In genomic region chr11:79515331-79515730, GRCm38 (mm10) we compare ENCODE assay signal across 24 mouse cellular contexts. TPM values are rescaled to one million over a fixed set of nuclear protein-coding genes. Genes with fewer than 3 reads are reported as not detected.
"Had no signal": no experiment of that assay in that cellular context is flagged by ENCODE, and none has a peak within 500 bp of the region (broad histone marks: within the 10 kb centered on the region; RNA-seq: fewer than 3 reads in every experiment).

No protein-coding gene starts in this region.

- H3K4me3 ChIP-seq: layer of hippocampus, adult 2 months; limb, embryonic 12.5 days; limb, embryonic 15.5 days; lung, embryonic 15.5 days; megakaryocyte, embryonic 14.5 days; midbrain, embryonic 10.5 days; neural tube, embryonic 12.5 days; neural tube, embryonic 15.5 days; stomach, embryonic 15.5 days had no signal

- ATAC-seq: intestine, postnatal 0 days; liver, postnatal 0 days had no signal

- H3K36me3 ChIP-seq: limb, embryonic 15.5 days; lung, embryonic 15.5 days; neural tube, embryonic 12.5 days; neural tube, embryonic 15.5 days; stomach, embryonic 15.5 days had no signal

- H3K4me2 ChIP-seq: limb, embryonic 12.5 days; limb, embryonic 15.5 days; liver, embryonic 11.5 days; lung, embryonic 15.5 days; neural tube, embryonic 12.5 days; neural tube, embryonic 15.5 days; stomach, embryonic 15.5 days had no signal

- H3K27me3 ChIP-seq: limb, embryonic 12.5 days; limb, embryonic 15.5 days; lung, embryonic 15.5 days; megakaryocyte, embryonic 14.5 days; neural tube, embryonic 12.5 days; neural tube, embryonic 15.5 days; stomach, embryonic 15.5 days had no signal

- DNase-seq: kidney, adult 2 months; kidney, postnatal 25 days; layer of hippocampus, adult 9-11 months; liver, postnatal 0 days; midbrain, embryonic 14.5 days; right cerebral cortex, adult 18-20 months; right cerebral cortex, postnatal 14 days; spleen, adult 18-20 months; thymus, postnatal 36 days had no signal

- H3K9me3 ChIP-seq: limb, embryonic 12.5 days; limb, embryonic 15.5 days; lung, embryonic 15.5 days; megakaryocyte, embryonic 14.5 days; midbrain, embryonic 10.5 days; neural tube, embryonic 12.5 days; neural tube, embryonic 15.5 days; stomach, embryonic 15.5 days had no signal

- H3K27ac ChIP-seq: kidney, postnatal 0 days; layer of hippocampus, adult 2 months; limb, embryonic 12.5 days; limb, embryonic 15.5 days; liver, embryonic 14.5 days; lung, embryonic 15.5 days; midbrain, embryonic 10.5 days; neural tube, embryonic 12.5 days; neural tube, embryonic 15.5 days; stomach, embryonic 15.5 days had no signal

- H3K4me1 ChIP-seq: limb, embryonic 12.5 days; midbrain, embryonic 10.5 days; neural tube, embryonic 12.5 days; neural tube, embryonic 15.5 days; stomach, embryonic 15.5 days had no signal

- H3K9ac ChIP-seq: limb, embryonic 12.5 days; limb, embryonic 15.5 days; liver, embryonic 14.5 days; liver, postnatal 0 days; lung, embryonic 15.5 days; neural tube, embryonic 12.5 days; neural tube, embryonic 15.5 days; stomach, embryonic 15.5 days had no signal

RNA-seq across cellular contexts. Expression of gene Evi2b, which starts 8.2 kb away (rescaled TPM):
- polyA plus RNA-seq: midbrain, embryonic 10.5 days; midbrain, embryonic 14.5 days; neural tube, embryonic 12.5 days had no signal

RNA-seq across cellular contexts. Expression of gene Evi2, which starts 15.1 kb away (rescaled TPM):
- total RNA-seq: layer of hippocampus, adult 2 months; left cerebral cortex, adult 18-20 months; left cerebral cortex, postnatal 36 days had no signal
